Mouse (Mus musculus) right cerebral cortex, postnatal 14 days (tissue): ENCODE data around the gene Nf2.

Experiments used
- DNase-seq: peaks from one replicate; pipeline ENCODE4 v3.0.0; 2022

The Nf2 gene

DNA sequence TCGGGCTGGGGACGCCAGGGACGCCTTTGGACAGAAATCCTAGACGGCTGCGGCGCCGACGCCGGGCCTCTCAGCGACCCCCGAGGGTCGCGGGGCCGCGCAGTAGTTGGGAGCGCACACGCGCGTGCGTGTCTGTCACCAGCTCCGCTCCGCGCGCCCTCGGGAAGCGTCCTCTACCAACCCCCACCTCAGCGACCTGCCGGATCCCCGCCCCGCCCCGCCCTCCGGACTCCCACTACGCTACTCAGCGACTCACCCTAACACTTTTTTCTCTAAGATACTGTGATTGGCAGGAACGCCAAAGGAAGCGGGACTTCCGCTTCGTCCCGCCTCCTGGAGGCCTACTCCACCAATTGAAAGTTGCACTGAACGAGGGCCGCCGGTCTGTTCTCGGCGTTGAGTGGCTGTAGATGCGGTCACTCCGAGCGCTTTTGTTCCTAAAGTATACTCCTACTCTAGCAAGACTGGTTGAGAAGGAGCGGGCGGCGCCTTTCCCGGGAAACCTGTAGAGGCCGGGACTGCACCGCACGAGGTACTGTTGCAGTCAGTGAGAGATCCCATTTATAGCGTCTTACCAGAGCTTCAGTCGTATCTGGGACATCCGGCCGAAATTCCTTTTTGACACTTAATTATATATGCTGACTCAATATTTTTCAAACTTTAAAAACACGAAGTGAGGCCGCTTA, at the start of gene Nf2:
Gene Nf2, minus strand, starts transcription at position 279 of the 686 bp plus-strand sequence.
- peak; percentile 96 for DNase-seq

GRCm38 (mm10) chr11:4894848-4895816, 45.8 kb upstream of the Nf2 start, which contains the start of gene Thoc5:
TSS of gene Thoc5 (plus strand) at chr11:4895320.
- peak; percentile 78 for DNase-seq

- no peak for DNase-seq
Observed at GRCm38 (mm10) chr11:4886987-4887386, 37.7 kb upstream of the Nf2 start.

GRCm38 (mm10) chr11:4885385-4885903, 36.1 kb upstream of the Nf2 start:
- peak; percentile 63 for DNase-seq

DNA sequence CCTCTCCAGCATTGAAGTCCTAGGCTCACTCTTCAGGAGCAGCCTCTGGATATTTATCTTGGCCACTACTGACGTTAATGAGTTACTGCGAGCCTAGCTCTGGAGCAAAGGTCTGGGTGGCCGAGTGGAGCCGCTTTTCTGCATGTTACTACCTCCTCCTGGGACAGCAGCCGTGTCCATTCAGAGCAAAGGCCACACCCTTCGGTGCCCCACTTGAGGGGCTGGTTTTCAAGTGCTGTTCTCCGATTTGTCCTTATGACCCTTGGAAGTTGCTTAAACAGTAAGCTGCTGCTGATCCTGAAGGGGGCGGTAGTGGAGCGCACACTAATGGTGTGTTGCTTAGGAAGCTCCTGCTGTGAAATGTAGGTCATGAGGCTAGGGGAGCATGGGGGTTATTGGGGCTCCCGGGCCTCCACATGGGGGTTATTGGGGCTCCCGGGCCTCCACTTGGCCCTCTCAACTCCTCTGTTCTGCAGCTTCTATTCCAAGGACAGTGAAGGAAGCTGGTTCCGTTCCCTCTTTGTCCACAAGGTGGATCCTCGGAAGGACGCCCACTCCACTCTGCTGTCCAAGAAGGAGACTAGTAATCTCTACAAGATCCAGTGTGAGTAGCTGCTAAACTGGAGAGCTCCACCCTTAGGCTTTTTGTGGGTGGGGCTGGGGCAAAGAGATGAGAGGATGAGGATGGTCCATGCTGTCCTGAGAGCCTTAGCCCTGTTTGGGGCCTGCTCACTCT, 33.7 kb upstream of the Nf2 start:
- peak; percentile 19 for DNase-seq

DNA sequence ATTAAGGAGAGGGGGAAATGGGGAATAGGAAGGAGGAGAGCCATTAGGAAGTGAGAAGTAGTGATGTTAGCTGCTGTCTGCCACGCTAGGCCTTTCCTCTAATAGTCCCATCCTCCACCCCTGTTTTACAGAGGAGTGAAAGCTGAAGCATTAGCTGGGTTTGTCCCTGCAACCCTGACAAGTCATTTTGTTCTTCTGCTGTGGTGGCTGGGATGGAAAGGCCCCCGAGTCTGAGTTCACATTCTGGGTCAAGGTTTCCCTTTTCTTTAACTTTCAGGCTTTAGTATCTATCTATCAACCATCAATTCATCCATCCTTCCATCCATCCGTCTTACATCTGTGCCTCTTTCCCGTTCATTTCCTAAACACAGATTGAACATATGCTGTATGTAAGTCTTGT, 31.8 kb upstream of the Nf2 start:
- no peak for DNase-seq

- DNase-seq: no peak
Observed at GRCm38 (mm10) chr11:4874551-4874950, 25.2 kb upstream of the Nf2 start.

GRCm38 (mm10) chr11:4873755-4874475, 24.6 kb upstream of the Nf2 start, which contains the start of gene Nipsnap1:
TSS of gene Nipsnap1 (plus strand) at chr11:4873951.
- peak; percentile 82 for DNase-seq

GRCm38 (mm10) chr11:4865645-4866251, 16.4 kb upstream of the Nf2 start:
- peak; percentile 65 for DNase-seq

DNA sequence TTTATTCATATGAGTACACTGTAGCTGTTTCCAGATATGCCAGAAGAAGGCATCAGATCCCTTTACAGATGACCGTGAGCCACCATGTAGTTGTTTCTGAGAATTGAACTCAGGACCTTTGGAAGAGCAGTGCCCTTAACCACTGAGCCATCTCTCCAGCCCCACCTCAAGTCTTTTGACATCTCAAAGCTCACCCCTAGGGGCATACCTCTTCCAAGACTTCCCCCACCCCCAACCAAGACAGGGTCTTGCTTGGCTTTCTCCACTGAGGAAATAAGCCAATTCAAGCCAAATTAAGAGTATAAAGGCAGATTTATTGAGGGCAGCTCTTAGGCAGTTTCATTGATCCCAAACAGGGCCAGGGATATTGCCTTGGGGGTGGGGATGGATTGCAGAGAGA, 13.4 kb upstream of the Nf2 start:
- no peak for DNase-seq

- no peak for DNase-seq
Observed at GRCm38 (mm10) chr11:4861816-4862604, 12.7 kb upstream of the Nf2 start.

GRCm38 (mm10) chr11:4860986-4861385, 11.7 kb upstream of the Nf2 start:
- DNase-seq: no peak

GRCm38 (mm10) chr11:4858416-4858815, 9.1 kb upstream of the Nf2 start:
- no peak for DNase-seq

DNA sequence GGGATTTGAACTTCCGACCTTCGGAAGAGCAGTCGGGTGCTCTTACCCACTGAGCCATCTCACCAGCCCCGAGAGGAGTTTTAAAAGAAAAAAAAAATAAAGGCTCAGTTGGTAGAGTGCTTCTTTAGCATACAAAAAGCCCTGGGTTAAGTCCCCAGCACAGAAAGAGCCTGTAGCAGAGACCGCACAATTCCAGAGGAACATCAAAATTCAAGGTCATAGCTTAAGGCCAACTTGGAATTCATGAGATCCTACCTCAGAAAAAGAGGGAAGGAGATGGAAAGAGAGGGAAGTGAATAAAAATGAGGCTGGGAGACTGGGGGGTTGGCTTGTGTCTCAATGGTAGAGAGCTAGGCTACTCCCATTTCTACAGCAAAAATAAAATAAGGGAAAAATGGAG, 4.8 kb upstream of the Nf2 start:
- DNase-seq: no peak

GRCm38 (mm10) chr11:4853021-4853420, 3.7 kb upstream of the Nf2 start:
- no peak for DNase-seq

DNA sequence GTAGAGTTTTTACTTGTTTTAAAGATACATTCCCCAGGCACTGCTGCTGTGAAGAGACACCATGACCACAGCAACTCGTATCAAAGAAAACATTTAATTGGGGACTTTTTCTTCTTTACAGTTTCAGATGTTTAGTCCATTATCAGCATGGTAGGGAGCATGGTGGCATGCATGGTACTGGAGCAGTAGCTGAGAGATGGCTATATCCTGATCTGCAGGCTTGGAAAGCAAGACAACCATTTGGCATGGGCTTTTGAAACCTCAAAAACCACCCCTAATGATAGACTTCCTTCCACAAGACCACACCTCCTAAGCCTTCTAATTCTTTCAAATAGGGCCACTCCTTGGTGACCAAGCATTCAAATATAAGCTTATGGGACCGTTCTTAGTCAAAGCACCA, 1.1 kb upstream of the Nf2 start:
- DNase-seq: no peak

GRCm38 (mm10) chr11:4848483-4849248, 670 bp downstream of the Nf2 start:
- peak; percentile 34 for DNase-seq

- DNase-seq: no peak
Observed at GRCm38 (mm10) chr11:4840942-4841526, 8.3 kb downstream of the Nf2 start.

GRCm38 (mm10) chr11:4838235-4838634, 11.1 kb downstream of the Nf2 start:
- no peak for DNase-seq

DNA sequence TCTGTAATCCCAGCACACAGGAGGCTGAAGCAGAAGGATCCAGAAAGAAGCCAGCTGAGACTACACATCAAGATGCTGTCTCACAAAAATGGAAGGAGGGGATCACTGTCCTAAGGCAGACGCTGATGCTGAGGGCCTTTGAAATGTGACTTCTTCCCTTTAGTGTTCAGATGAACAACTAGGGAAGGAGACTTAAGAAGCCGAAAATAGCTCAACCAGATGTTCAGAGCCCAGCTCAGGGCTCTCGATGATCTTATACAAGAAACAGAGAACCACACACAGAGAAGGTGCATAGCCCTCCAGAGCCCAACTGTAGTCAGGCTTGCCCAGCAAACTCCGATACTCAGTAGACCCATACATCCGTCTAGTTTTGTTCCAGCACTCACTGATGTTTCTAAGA, 12.0 kb downstream of the Nf2 start:
- DNase-seq: no peak
